Mouse (Mus musculus) lung, embryonic 16.5 days (tissue): ENCODE data around the gene Kif1b. TPM values are rescaled to one million over a fixed set of nuclear protein-coding genes. Genes with fewer than 3 reads are reported as not detected.

Experiments used
- ATAC-seq: fragments of 200-750 bp; cut with Nextera tagmentation; 2 replicates; pipeline ENCODE4 v1.8.0; 2017; ENCODE audit warnings: low read depth, mild to moderate bottlenecking, moderate library complexity
- H3K27ac ChIP-seq: fragments of 300-500 bp; sonication (generic); 2 replicates; pipeline ENCODE4 v1.5.1; 2014; ENCODE audit warnings: mild to moderate bottlenecking, control low read depth, low read length
- H3K27me3 ChIP-seq: fragments of 300-500 bp; sonication (generic); 2 replicates; pipeline ENCODE4 v1.6.1; 2014; ENCODE audit warnings: low read depth, low read length, mixed read lengths; ENCODE audit not compliant: control insufficient read depth, insufficient read depth
- H3K36me3 ChIP-seq: fragments of 300-500 bp; sonication (generic); 2 replicates; pipeline ENCODE4 v1.6.1; 2014; ENCODE audit warnings: low read length; ENCODE audit not compliant: control insufficient read depth, insufficient read depth
- H3K4me1 ChIP-seq: fragments of 300-500 bp; sonication (generic); replicated peaks from 2 replicates; pipeline ENCODE4 v1.6.1; 2014; ENCODE audit warnings: low read length, mixed read lengths; ENCODE audit not compliant: control insufficient read depth, insufficient read depth
- H3K4me2 ChIP-seq: fragments of 300-500 bp; sonication (generic); 2 replicates; pipeline ENCODE4 v1.6.1; 2014; ENCODE audit warnings: low read depth, low read length, control low read depth
- H3K4me3 ChIP-seq: fragments of 300-500 bp; sonication (generic); 2 replicates; pipeline ENCODE4 v1.5.1; 2014; ENCODE audit warnings: mild to moderate bottlenecking, low read length, control low read depth
- H3K9ac ChIP-seq: fragments of 300-500 bp; sonication (generic); 2 replicates; pipeline ENCODE4 v1.6.1; 2014; ENCODE audit warnings: low read length, control low read depth
- H3K9me3 ChIP-seq: fragments of 300-500 bp; sonication (generic); 2 replicates; pipeline ENCODE4 v1.6.1; 2016; ENCODE audit warnings: low read length; ENCODE audit not compliant: control insufficient read depth
- WGBS: fragments of 180-500 bp; shearing (Covaris S2); extraction: QIAGEN DNeasy Blood & Tissue Kit; methylation state at CpG from one replicate; pipeline ENCODE4 v1.1.7; 2014; 5-methylcytosine and 5-hydroxymethylcytosine counted together
- polyA plus RNA-seq: library from polyadenylated mRNA; unstranded; fragments of >200 nt; fragmentation: Nextera tagmentation; extraction: Ambion mirVana; gene quantifications from 2 replicates; pipeline ENCODE4 v1.2.1, GENCODE M21; 2015

Gene Kif1b
- polyA plus RNA-seq, 1 experiment from 2014 or later: 32.5 TPM

GRCm38 (mm10) chr4:149337353-149337752 lies 29.9 kb upstream of the Kif1b start:
- H3K4me3 ChIP-seq: no peak overlapping the region
- H3K27ac ChIP-seq: no peak overlapping the region
- H3K9ac ChIP-seq: no peak overlapping the region
- H3K9me3 ChIP-seq: no peaks in the 10 kb centered on the region
- no peak overlapping the region for H3K4me2 ChIP-seq
- H3K36me3 ChIP-seq: peaks cover 41% of the 10 kb centered on the region
- no peaks in the 10 kb centered on the region for H3K4me1 ChIP-seq
- no peak for ATAC-seq
- 74% methylated on average over 9 of the region's 9 CpGs for WGBS
- no peaks in the 10 kb centered on the region for H3K27me3 ChIP-seq

- no peak for ATAC-seq
- Histone ChIP-seq H3K4me3 (no peak overlapping the region), H3K36me3 (peaks cover 39% of the 10 kb centered on the region), H3K9ac (no peak overlapping the region), H3K4me2 (no peak overlapping the region), H3K27me3 (no peaks in the 10 kb centered on the region), H3K9me3 (no peaks in the 10 kb centered on the region), H3K4me1 (no peaks in the 10 kb centered on the region), H3K27ac (no peak overlapping the region)
- 82% methylated on average over 7 of the region's 7 CpGs for WGBS
Observed at GRCm38 (mm10) chr4:149336302-149336701, 28.8 kb upstream of the Kif1b start.

- no peak for ATAC-seq
- H3K4me3 ChIP-seq: no peak overlapping the region
- H3K9ac ChIP-seq: no peak overlapping the region
- H3K27ac ChIP-seq: no peak overlapping the region
- H3K4me2 ChIP-seq: no peak overlapping the region
- no peaks in the 10 kb centered on the region for H3K27me3 ChIP-seq
- H3K36me3 ChIP-seq: peaks cover 48% of the 10 kb centered on the region
- H3K9me3 ChIP-seq: no peaks in the 10 kb centered on the region
- WGBS: 89% methylated on average over 11 of the region's 11 CpGs
- no peaks in the 10 kb centered on the region for H3K4me1 ChIP-seq
Observed at GRCm38 (mm10) chr4:149334881-149335280, 27.4 kb upstream of the Kif1b start.

GRCm38 (mm10) chr4:149332726-149333125 lies 25.2 kb upstream of the Kif1b start:
- H3K4me2 ChIP-seq: no peak overlapping the region
- ATAC-seq: no peak
- peaks cover 58% of the 10 kb centered on the region for H3K36me3 ChIP-seq
- 86% methylated on average over 7 of the region's 7 CpGs for WGBS
- H3K27me3 ChIP-seq: no peaks in the 10 kb centered on the region
- H3K9me3 ChIP-seq: no peaks in the 10 kb centered on the region
- H3K9ac ChIP-seq: no peak overlapping the region
- no peaks in the 10 kb centered on the region for H3K4me1 ChIP-seq
- H3K27ac ChIP-seq: no peak overlapping the region
- H3K4me3 ChIP-seq: no peak overlapping the region

- ATAC-seq: no peak
- 96% methylated on average over 5 of the region's 5 CpGs for WGBS
- H3K27ac ChIP-seq: no peak overlapping the region
Observed at GRCm38 (mm10) chr4:149330495-149330894, 23.0 kb upstream of the Kif1b start.

GRCm38 (mm10) chr4:149328735-149329134 lies 21.2 kb upstream of the Kif1b start:
- Histone ChIP-seq H3K4me2 (no peak overlapping the region), H3K9ac (no peak overlapping the region), H3K36me3 (peaks cover 39% of the 10 kb centered on the region), H3K4me1 (no peaks in the 10 kb centered on the region), H3K27me3 (no peaks in the 10 kb centered on the region), H3K9me3 (no peaks in the 10 kb centered on the region), H3K27ac (no peak overlapping the region), H3K4me3 (no peak overlapping the region)
- 86% methylated on average over 4 of the region's 4 CpGs for WGBS
- ATAC-seq: no peak

More at GRCm38 (mm10) chr4:149330495-149330894, 23.0 kb upstream of the Kif1b start:
- H3K4me3 ChIP-seq: no peak overlapping the region
- H3K4me1 ChIP-seq: no peaks in the 10 kb centered on the region
- no peak overlapping the region for H3K4me2 ChIP-seq
- H3K9me3 ChIP-seq: no peaks in the 10 kb centered on the region
- peaks cover 44% of the 10 kb centered on the region for H3K36me3 ChIP-seq
- H3K9ac ChIP-seq: no peak overlapping the region
- H3K27me3 ChIP-seq: no peaks in the 10 kb centered on the region

- H3K4me2 ChIP-seq: no peak overlapping the region
- H3K9me3 ChIP-seq: no peaks in the 10 kb centered on the region
- H3K36me3 ChIP-seq: peaks cover 33% of the 10 kb centered on the region
- peak; percentile 86 for ATAC-seq
- no peak overlapping the region for H3K27ac ChIP-seq
- WGBS: 72% methylated on average over 7 of the region's 7 CpGs
- no peaks in the 10 kb centered on the region for H3K27me3 ChIP-seq
- H3K4me1 ChIP-seq: no peaks in the 10 kb centered on the region
- H3K4me3 ChIP-seq: no peak overlapping the region
- no peak overlapping the region for H3K9ac ChIP-seq
Observed at GRCm38 (mm10) chr4:149327281-149327680, 19.8 kb upstream of the Kif1b start.

GRCm38 (mm10) chr4:149325411-149326162 lies 18.1 kb upstream of the Kif1b start:
- no peak for ATAC-seq
- 83% methylated on average over 10 of the region's 10 CpGs for WGBS
- Histone ChIP-seq H3K4me1 (no peaks in the 10 kb centered on the region), H3K4me3 (no peak overlapping the region), H3K27me3 (no peaks in the 10 kb centered on the region), H3K4me2 (no peak overlapping the region), H3K36me3 (peaks cover 23% of the 10 kb centered on the region), H3K9ac (no peak overlapping the region), H3K9me3 (no peaks in the 10 kb centered on the region), H3K27ac (no peak overlapping the region)

GRCm38 (mm10) chr4:149323730-149324129 lies 16.2 kb upstream of the Kif1b start:
- Histone ChIP-seq H3K4me3 (no peak overlapping the region), H3K27me3 (no peaks in the 10 kb centered on the region), H3K9ac (no peak overlapping the region), H3K4me1 (no peaks in the 10 kb centered on the region), H3K9me3 (no peaks in the 10 kb centered on the region), H3K27ac (no peak overlapping the region), H3K4me2 (no peak overlapping the region), H3K36me3 (peaks cover 6% of the 10 kb centered on the region; the same call in 1 of the 2 replicates)
- WGBS: 64% methylated on average over 16 of the region's 16 CpGs
- no peak for ATAC-seq
